Mouse (Mus musculus): Measurements from ENCODE around the gene Fbxl22. TPM values are rescaled to one million over a fixed set of nuclear protein-coding genes. Genes with fewer than 3 reads are reported as not detected.

The Fbxl22 gene
- polyA plus RNA-seq, 1 experiment from 2014 or later = 5.7 TPM

- no peak for ATAC-seq (ENCODE audit: low read depth)
- Histone ChIP-seq H3K4me1 (replicated peaks; ENCODE audit: control insufficient read depth, insufficient read depth, low read length) (peaks cover 16% of the 10 kb centered on the region), H3K9ac (ENCODE audit: low read length) (peak overlapping the region; percentile 85), H3K4me2 (ENCODE audit: low read depth, low read length) (peak overlapping the region; percentile 99), H3K36me3 (ENCODE audit: control insufficient read depth, insufficient read depth, low read length) (peaks cover 11% of the 10 kb centered on the region), H3K9me3 (ENCODE audit: control insufficient read depth, low read length) (no peaks in the 10 kb centered on the region), H3K4me3 (ENCODE audit: low read length) (peak overlapping the region; percentile 76), H3K27ac (ENCODE audit: low read length) (peak overlapping the region; percentile 98), H3K27me3 (ENCODE audit: control insufficient read depth, insufficient read depth, low read depth, low read length) (no peaks in the 10 kb centered on the region)
- 3% methylated on average over 2 of the region's 2 CpGs for WGBS
These were observed 3.4 kb downstream of the Fbxl22 start for GRCm38 (mm10) chr9:66510944-66511343.

- Histone ChIP-seq H3K4me2 (ENCODE audit: low read depth, low read length) (no peak overlapping the region; the same call in 1 of the 2 replicates), H3K27me3 (ENCODE audit: control insufficient read depth, insufficient read depth, low read depth, low read length) (no peaks in the 10 kb centered on the region), H3K4me1 (replicated peaks; ENCODE audit: control insufficient read depth, insufficient read depth, low read length) (peaks cover 16% of the 10 kb centered on the region), H3K27ac (ENCODE audit: low read length) (no peak overlapping the region), H3K9ac (ENCODE audit: low read length) (no peak overlapping the region), H3K4me3 (ENCODE audit: low read length) (no peak overlapping the region), H3K36me3 (ENCODE audit: control insufficient read depth, insufficient read depth, low read length) (peaks cover 7% of the 10 kb centered on the region; the same call in 1 of the 2 replicates), H3K9me3 (ENCODE audit: control insufficient read depth, low read length) (no peaks in the 10 kb centered on the region)
- ATAC-seq (ENCODE audit: low read depth) = no peak
- WGBS = 79% methylated on average over 7 of the region's 7 CpGs
These were observed 4.0 kb downstream of the Fbxl22 start for GRCm38 (mm10) chr9:66510351-66510841.

- no peaks in the 10 kb centered on the region for H3K27me3 ChIP-seq (ENCODE audit: control insufficient read depth, insufficient read depth, low read depth, low read length)
- H3K27ac ChIP-seq (ENCODE audit: low read length) = no peak overlapping the region
- H3K9ac ChIP-seq (ENCODE audit: low read length) = no peak overlapping the region
- ATAC-seq (ENCODE audit: low read depth) = no peak
- H3K4me1 ChIP-seq (replicated peaks; ENCODE audit: control insufficient read depth, insufficient read depth, low read length) = peaks cover 10% of the 10 kb centered on the region
- peaks cover 13% of the 10 kb centered on the region; the same call in 1 of the 2 replicates for H3K36me3 ChIP-seq (ENCODE audit: control insufficient read depth, insufficient read depth, low read length)
- H3K4me3 ChIP-seq (ENCODE audit: low read length) = no peak overlapping the region
- 79% methylated on average over 4 of the region's 4 CpGs for WGBS
- H3K4me2 ChIP-seq (ENCODE audit: low read depth, low read length) = no peak overlapping the region
- no peaks in the 10 kb centered on the region for H3K9me3 ChIP-seq (ENCODE audit: control insufficient read depth, low read length)
These were observed 5.4 kb downstream of the Fbxl22 start for GRCm38 (mm10) chr9:66508890-66509399.

GRCm38 (mm10) chr9:66507684-66508083, 6.7 kb downstream of the Fbxl22 start:
- Histone ChIP-seq H3K4me2 (ENCODE audit: low read depth, low read length) (no peak overlapping the region), H3K27ac (ENCODE audit: low read length) (no peak overlapping the region), H3K9ac (ENCODE audit: low read length) (no peak overlapping the region), H3K4me3 (ENCODE audit: low read length) (no peak overlapping the region), H3K27me3 (ENCODE audit: control insufficient read depth, insufficient read depth, low read depth, low read length) (no peaks in the 10 kb centered on the region), H3K36me3 (ENCODE audit: control insufficient read depth, insufficient read depth, low read length) (peaks cover 13% of the 10 kb centered on the region; the same call in 1 of the 2 replicates), H3K4me1 (replicated peaks; ENCODE audit: control insufficient read depth, insufficient read depth, low read length) (peaks cover 6% of the 10 kb centered on the region; the same call in 1 of the 2 replicates), H3K9me3 (ENCODE audit: control insufficient read depth, low read length) (no peaks in the 10 kb centered on the region)
- WGBS = 78% methylated on average over 3 of the region's 3 CpGs
- no peak for ATAC-seq (ENCODE audit: low read depth)

GRCm38 (mm10) chr9:66506424-66506823, 8.0 kb downstream of the Fbxl22 start:
- Histone ChIP-seq H3K27ac (ENCODE audit: low read length) (no peak overlapping the region), H3K4me3 (ENCODE audit: low read length) (no peak overlapping the region), H3K9me3 (ENCODE audit: control insufficient read depth, low read length) (no peaks in the 10 kb centered on the region), H3K36me3 (ENCODE audit: control insufficient read depth, insufficient read depth, low read length) (peaks cover 17% of the 10 kb centered on the region; the same call in 1 of the 2 replicates), H3K27me3 (ENCODE audit: control insufficient read depth, insufficient read depth, low read depth, low read length) (no peaks in the 10 kb centered on the region), H3K4me1 (replicated peaks; ENCODE audit: control insufficient read depth, insufficient read depth, low read length) (peaks cover 6% of the 10 kb centered on the region; the same call in 1 of the 2 replicates), H3K4me2 (ENCODE audit: low read depth, low read length) (no peak overlapping the region), H3K9ac (ENCODE audit: low read length) (no peak overlapping the region)
- ATAC-seq (ENCODE audit: low read depth) = no peak

GRCm38 (mm10) chr9:66506011-66506410, 8.4 kb downstream of the Fbxl22 start:
- no peak overlapping the region for H3K27ac ChIP-seq (ENCODE audit: low read length)
- no peak overlapping the region for H3K4me3 ChIP-seq (ENCODE audit: low read length)
- ATAC-seq (ENCODE audit: low read depth) = no peak
- peaks cover 6% of the 10 kb centered on the region; the same call in 1 of the 2 replicates for H3K4me1 ChIP-seq (replicated peaks; ENCODE audit: control insufficient read depth, insufficient read depth, low read length)
- no peak overlapping the region for H3K9ac ChIP-seq (ENCODE audit: low read length)
- peaks cover 17% of the 10 kb centered on the region; the same call in 1 of the 2 replicates for H3K36me3 ChIP-seq (ENCODE audit: control insufficient read depth, insufficient read depth, low read length)
- H3K9me3 ChIP-seq (ENCODE audit: control insufficient read depth, low read length) = no peaks in the 10 kb centered on the region
- WGBS = 75% methylated on average over 4 of the region's 4 CpGs
- no peaks in the 10 kb centered on the region for H3K27me3 ChIP-seq (ENCODE audit: control insufficient read depth, insufficient read depth, low read depth, low read length)
- no peak overlapping the region for H3K4me2 ChIP-seq (ENCODE audit: low read depth, low read length)

- Histone ChIP-seq H3K9ac (ENCODE audit: low read length) (no peak overlapping the region), H3K4me3 (ENCODE audit: low read length) (no peak overlapping the region), H3K4me1 (replicated peaks; ENCODE audit: control insufficient read depth, insufficient read depth, low read length) (no peaks in the 10 kb centered on the region), H3K4me2 (ENCODE audit: low read depth, low read length) (no peak overlapping the region), H3K9me3 (ENCODE audit: control insufficient read depth, low read length) (no peaks in the 10 kb centered on the region), H3K27ac (ENCODE audit: low read length) (no peak overlapping the region), H3K36me3 (ENCODE audit: control insufficient read depth, insufficient read depth, low read length) (peaks cover 20% of the 10 kb centered on the region; the same call in 1 of the 2 replicates), H3K27me3 (ENCODE audit: control insufficient read depth, insufficient read depth, low read depth, low read length) (no peaks in the 10 kb centered on the region)
- no peak for ATAC-seq (ENCODE audit: low read depth)
- WGBS = 72% methylated on average over 9 of the region's 9 CpGs
These were observed 9.1 kb downstream of the Fbxl22 start for GRCm38 (mm10) chr9:66505141-66505917.

- Histone ChIP-seq H3K36me3 (ENCODE audit: control insufficient read depth, insufficient read depth, low read length) (peaks cover 20% of the 10 kb centered on the region; the same call in 1 of the 2 replicates), H3K9me3 (ENCODE audit: control insufficient read depth, low read length) (no peaks in the 10 kb centered on the region), H3K4me3 (ENCODE audit: low read length) (no peak overlapping the region), H3K4me1 (replicated peaks; ENCODE audit: control insufficient read depth, insufficient read depth, low read length) (no peaks in the 10 kb centered on the region), H3K9ac (ENCODE audit: low read length) (no peak overlapping the region), H3K27ac (ENCODE audit: low read length) (no peak overlapping the region), H3K4me2 (ENCODE audit: low read depth, low read length) (no peak overlapping the region), H3K27me3 (ENCODE audit: control insufficient read depth, insufficient read depth, low read depth, low read length) (no peaks in the 10 kb centered on the region)
- 92% methylated on average over 13 of the region's 13 CpGs for WGBS
- no peak for ATAC-seq (ENCODE audit: low read depth)
These were observed 9.9 kb downstream of the Fbxl22 start for GRCm38 (mm10) chr9:66504518-66504917.

GRCm38 (mm10) chr9:66503879-66504411, 10.4 kb downstream of the Fbxl22 start:
- ATAC-seq (ENCODE audit: low read depth) = no peak
- H3K9me3 ChIP-seq (ENCODE audit: control insufficient read depth, low read length) = no peaks in the 10 kb centered on the region
- 86% methylated on average over 4 of the region's 4 CpGs for WGBS
- H3K27me3 ChIP-seq (ENCODE audit: control insufficient read depth, insufficient read depth, low read depth, low read length) = no peaks in the 10 kb centered on the region
- no peak overlapping the region for H3K9ac ChIP-seq (ENCODE audit: low read length)
- no peak overlapping the region for H3K27ac ChIP-seq (ENCODE audit: low read length)
- peaks cover 20% of the 10 kb centered on the region; the same call in 1 of the 2 replicates for H3K36me3 ChIP-seq (ENCODE audit: control insufficient read depth, insufficient read depth, low read length)
- H3K4me3 ChIP-seq (ENCODE audit: low read length) = no peak overlapping the region
- H3K4me1 ChIP-seq (replicated peaks; ENCODE audit: control insufficient read depth, insufficient read depth, low read length) = no peaks in the 10 kb centered on the region
- H3K4me2 ChIP-seq (ENCODE audit: low read depth, low read length) = no peak overlapping the region
